Mouse (Mus musculus) frontal cortex, postnatal 25 days (tissue): Measurements from ENCODE around the gene Drap1.

ENCODE experiments used
- DNase-seq, 2 experiments: peaks; one replicate each; pipeline ENCODE4 v3.0.0; 2022; ENCODE audit warnings: low spot score in 2 of 2

Gene Drap1

DNA sequence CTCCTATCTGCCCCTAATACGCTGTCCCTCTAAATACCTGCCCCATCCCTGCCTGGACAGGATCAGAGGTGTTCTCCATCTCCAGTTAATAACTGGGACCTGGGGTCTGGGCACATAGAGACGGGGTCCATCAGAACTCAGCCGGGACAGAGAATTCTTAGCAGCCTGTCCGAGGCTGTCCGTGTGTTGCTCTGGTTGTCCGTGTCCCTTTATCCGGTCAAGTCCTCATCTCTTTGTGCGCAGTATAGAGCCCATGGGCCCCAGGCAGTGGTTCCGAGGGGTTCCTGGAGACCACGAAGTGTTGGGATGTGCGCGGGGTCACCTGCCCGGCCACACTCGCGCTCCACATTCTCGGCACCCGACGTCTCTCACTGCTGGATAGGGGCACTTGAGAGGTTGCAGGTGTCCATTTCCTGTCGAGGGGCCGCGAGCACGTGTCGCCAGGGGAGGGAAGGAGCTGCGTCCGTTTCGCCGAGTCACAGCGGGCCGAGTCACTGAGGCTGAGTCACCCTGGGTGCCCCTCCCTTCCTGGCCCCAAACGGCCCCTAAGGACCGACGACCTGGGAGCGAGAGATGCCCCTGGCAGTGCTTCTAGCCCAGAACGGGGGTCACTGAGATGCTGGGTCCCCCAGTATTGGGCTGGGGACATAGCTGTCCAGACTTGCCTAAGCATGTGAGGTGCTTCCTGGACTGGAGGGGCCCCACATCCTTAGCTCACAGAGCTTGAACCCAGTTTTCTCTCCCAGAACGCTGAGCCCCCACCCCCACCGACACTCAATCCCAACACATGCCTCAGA lies 23.8 kb upstream of the Drap1 start:
- DNase-seq, result no peak

- DNase-seq, result peak; percentile 51 to 54
Measured at GRCm38 (mm10) chr19:5447515-5448353, 23.0 kb upstream of the Drap1 start, which contains the start of gene Fosl1. Gene Fosl1 (plus strand): TSS chr19:5447547.

- DNase-seq, result no peak
Measured at GRCm38 (mm10) chr19:5445747-5446146, 21.0 kb upstream of the Drap1 start.

DNA sequence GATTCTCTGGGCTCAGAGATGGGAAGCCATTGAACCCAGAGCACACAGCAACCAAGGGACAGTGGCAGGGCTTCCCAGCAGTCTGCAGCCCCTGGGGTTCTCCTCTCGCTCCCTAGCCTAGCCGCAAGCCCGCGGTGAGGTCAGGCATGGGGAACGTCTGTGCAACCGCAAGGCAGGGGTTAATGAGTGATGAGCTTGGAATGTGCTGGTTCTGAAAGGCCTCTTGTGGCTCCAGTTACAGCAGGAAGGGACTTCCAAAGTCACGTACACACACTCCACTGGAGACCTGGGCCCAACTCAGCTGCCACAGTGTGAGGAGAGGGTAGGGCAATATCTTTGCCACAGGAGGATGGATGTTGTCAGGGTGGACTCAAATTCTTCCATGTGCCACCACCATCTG lies 20.2 kb upstream of the Drap1 start:
- DNase-seq, result no peak

DNA sequence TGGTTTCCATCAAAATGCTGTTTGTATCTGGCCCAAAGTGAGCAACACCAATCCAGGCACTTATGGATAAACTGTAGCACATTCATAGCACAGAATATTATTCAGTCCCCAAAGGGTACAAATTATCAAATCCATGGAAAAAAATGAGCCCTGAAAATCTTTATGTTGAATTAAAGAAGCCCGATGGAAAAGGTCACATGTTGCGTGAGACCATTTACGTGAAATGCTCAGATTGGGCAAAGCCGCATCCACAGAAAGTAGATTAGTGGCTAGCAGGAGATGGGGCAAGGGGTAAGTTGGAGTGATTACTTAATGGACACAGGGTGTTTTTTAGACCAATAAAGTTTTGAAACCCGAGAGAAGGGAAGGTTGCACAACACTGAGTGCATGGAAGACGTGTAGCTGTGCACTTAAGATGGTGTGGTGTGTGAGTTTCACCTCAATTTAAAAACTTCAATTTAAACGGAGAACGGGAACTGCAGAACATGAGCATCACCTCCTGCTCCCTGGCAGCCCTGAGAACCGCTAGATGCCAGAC lies 19.7 kb upstream of the Drap1 start:
- no peak for DNase-seq

GRCm38 (mm10) chr19:5433951-5434350 lies 9.2 kb upstream of the Drap1 start:
- no peak for DNase-seq

DNA sequence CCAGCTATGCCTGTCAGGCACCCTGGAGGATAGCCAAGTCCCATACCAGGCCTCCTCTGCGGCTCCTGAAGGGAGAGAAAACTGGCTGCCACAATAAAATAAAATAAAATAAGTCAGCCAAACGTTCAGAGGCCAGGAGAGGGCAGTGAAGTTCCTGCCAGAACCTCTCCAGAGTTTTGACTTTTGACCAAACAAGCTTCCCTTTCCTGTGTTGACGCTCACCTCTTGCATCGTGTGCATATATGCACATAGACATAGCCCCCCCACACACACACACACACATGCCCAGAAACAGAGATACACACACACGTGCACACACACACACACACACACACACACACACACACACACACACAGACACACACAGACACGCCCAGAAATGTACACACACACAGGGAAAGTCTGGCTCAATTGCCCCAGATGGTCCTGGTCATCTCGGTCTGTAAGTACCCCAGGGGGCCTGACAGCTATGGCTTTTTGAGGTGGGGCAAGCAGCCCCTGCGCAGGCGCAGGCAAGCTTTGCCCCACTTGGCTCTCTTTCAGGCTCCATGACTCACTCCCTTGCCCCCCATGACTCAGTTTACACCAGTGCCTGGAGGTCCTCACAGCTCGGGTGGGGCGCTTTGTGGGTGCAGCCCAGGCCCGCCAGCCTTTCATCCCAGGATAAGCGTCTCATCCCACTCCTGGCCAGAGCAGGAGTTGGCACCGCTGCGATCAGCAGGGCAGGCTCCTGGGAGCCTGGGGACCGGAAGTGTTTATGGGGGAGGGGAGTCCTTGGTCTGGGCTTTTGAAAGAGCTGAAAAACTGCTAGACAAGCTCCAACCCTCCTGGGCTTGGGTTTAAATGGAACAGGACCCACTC lies 8.4 kb upstream of the Drap1 start:
- DNase-seq, result no peak

- no peak for DNase-seq
Measured at GRCm38 (mm10) chr19:5431911-5432464, 7.2 kb upstream of the Drap1 start.

DNA sequence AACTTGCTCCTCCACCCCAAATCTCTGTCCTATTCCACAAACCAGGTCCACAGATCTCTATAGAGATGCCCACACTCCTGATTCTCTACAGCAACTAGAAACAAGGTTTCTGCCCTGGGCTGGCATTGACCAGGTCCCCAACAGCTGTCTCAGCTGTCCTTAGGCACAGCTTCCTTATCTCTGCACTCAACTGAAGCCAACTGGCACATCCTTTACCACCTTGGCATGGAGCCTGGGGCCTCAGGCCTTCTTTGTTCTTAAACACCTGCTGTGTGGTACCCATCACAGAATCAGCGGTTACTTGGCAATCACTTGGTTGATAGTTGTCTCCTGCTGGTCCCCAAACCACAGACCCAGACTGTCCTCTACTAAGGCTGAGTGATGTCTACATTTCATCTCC lies 5.6 kb upstream of the Drap1 start:
- no peak for DNase-seq

DNA sequence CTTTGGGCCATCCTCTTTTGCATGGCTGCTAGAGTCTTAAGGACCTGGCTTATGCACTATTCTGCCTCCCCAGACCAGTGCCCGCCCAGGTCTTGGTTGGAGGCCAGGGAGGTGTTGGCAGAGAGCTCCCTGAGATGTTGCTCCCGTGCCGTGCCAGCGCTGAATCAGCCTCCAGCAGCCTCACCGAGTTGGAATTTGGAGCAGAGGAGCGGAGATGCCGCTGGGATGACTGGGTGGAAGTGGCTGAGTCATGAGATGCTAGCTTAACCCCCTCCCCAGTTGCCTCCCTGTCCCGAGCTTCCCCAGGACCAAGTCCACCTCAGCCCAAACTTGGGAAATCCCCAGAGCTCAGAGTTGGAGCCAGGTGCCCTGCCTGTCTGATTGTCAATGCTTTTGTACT lies 5.0 kb upstream of the Drap1 start:
- DNase-seq, result no peak

- no peak for DNase-seq
Measured at GRCm38 (mm10) chr19:5429219-5429618, 4.4 kb upstream of the Drap1 start.

- DNase-seq, result no peak
Measured at GRCm38 (mm10) chr19:5428083-5428482, 3.3 kb upstream of the Drap1 start.

DNA sequence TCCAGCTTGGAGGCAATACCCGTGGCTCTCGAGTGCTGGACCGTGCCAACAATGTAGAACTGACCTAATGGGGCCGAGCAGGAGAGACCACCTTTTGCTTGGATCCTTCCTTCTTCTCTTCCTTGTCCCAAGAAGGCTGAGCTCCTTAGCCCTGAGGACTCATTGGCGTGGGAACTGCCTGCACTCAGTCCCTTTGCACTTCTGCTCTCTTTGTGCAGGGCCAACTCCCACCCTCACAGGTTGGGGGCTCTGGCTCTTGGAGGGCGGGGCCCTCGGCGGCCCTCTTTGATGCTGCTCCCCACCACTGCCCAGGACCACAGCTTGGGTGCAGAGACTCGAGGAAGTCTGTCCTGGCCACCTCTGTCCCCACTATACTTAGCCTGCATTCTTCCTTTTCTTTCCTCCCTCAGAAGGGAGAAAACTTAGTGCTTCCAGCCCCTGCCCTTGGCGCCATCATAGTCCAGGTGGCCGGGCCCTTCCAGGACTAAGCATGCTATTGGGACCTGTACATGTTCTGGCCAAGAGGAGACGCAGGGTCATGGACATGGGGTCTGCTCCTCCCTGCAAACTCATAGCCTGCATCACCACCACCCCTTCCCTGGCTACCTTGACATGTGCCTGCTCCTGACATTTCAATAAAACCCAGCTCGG lies 2.0 kb upstream of the Drap1 start:
- no peak for DNase-seq

DNA sequence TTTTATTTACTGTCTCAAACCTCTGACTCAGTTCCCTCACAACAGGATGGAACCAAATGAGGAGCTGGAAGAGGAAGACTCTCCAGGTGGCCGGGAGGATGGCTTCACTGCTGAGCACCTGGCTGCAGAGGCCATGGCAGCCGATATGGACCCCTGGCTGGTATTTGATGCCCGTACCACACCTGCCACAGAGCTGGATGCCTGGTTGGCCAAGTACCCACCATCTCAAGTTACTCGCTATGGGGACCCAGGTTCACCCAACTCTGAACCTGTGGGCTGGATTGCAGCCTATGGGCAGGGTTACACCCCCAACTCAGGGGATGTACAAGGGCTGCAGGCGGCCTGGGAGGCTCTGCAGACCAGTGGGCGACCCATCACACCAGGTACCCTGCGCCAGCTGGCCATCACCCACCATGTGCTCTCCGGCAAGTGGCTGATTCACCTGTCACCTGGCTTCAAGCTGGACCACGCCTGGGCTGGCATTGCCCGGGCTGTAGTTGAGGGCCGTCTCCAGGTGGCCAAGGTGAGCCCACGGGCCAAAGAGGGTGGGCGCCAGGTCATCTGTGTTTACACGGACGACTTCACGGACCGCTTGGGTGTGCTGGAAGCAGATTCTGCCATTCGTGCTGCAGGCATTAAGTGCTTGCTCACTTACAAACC lies 1.3 kb upstream of the Drap1 start:
- no peak for DNase-seq

DNA sequence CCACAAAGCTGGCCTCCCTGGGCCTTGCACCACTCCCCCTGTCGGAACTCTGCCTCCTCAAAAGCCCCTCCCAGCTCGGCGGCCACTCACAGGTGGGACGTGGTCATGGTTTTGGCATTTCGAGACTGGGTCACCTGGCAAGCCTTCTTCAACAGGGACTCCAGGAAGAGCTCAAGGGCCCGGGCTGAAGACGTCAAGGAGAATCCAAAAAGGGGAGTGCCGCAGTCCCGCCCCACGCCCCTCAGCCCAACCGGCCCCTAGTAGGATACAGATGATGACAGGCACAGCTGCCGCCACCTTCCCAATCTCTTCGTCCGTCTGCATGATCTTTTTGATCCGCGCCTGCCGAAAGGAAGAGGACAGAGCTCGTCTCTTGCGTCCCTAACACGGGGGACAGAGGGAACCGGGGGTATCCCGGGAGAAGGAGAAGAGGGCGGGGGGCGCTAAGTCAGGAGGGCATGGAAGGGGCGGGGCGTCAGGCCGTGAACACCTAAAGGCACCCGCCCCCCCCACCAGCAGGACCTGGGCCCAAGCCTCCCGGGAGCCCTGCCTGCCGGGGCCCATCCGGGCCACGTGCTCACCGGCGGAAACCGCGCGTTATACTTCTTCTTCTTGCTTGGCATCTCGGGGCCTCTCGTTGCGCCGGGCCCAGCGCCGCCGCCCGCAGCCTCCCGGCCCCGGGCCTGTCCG lies 542 bp downstream of the Drap1 start:
- peak in 1 of 2 experiments; percentile 45 for DNase-seq

GRCm38 (mm10) chr19:5423561-5423960 lies 1.2 kb downstream of the Drap1 start:
- no peak for DNase-seq

DNA sequence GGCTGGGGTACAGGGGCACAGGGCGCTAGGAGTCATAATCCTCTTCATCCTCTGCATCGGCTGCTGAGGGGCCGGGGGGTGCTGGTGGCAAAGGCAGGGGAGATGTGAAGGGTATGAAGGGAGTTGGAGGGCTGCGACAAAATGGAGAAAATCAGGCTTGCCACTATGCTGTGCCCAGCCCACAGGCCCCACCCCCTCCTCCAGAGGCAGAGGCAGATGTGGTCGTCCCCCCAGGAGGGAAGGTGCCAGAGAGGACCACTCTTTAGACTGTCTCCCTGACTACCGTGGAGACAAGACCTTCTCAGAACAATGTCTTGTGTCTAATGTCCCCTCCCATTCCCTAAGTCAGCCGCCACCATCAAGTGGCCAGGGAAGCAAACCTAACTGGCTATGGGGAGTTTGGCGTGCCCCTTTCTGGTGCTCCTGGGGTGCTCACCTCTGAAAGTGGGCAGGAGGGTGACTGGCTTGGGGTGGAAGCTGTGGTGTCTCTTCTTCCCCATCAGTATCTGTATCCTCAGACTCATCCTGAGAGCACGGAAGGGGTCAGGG lies 1.8 kb downstream of the Drap1 start:
- no peak for DNase-seq

DNA sequence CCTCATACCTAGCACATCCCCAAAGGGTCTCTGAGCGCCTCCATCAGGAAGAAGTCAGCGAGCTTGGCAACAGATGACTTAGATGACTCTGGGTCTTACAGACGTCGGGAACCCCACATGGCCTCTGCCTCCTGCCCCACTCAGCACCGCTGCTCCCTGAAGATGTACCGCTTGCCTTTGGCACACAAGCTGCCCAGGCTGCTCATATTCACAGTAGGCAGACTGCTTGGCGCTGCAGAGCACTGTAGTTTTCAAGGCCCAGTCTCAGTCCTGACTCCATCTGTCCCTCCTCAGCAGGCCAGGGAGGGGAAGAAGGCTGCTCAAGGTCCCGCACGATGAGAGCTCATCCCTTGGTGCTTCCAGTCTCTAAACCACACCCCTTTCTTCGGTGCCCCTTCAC lies 2.5 kb downstream of the Drap1 start:
- no peak for DNase-seq

DNA sequence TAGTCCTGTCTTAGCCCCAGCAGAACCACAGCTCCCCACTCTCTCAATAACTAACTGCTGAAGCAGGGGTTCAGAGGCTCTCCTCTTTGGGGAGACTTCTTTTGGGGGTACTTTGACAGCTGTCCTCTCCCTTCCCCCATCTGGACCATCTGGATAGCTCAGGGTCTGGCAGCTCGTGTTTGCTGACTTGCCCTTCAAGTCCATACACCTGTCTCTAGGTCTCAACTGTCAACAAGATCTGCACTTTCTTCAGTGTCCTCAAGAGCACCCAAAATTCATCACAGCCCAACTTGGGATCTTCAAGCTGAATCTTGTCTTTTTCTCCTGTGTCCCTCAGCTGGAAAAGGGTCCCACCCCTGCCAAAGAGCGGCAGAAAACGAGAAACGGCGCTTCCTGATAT lies 3.0 kb downstream of the Drap1 start:
- no peak for DNase-seq

GRCm38 (mm10) chr19:5420579-5420978 lies 4.2 kb downstream of the Drap1 start:
- no peak for DNase-seq
